Mouse (Mus musculus): ENCODE data around the gene 4931406C07Rik. TPM values are rescaled to one million over a fixed set of nuclear protein-coding genes. Genes with fewer than 3 reads are reported as not detected.

The 4931406C07Rik gene
- polyA plus RNA-seq, 1 experiment from 2014 or later, result 8.7 TPM

DNA sequence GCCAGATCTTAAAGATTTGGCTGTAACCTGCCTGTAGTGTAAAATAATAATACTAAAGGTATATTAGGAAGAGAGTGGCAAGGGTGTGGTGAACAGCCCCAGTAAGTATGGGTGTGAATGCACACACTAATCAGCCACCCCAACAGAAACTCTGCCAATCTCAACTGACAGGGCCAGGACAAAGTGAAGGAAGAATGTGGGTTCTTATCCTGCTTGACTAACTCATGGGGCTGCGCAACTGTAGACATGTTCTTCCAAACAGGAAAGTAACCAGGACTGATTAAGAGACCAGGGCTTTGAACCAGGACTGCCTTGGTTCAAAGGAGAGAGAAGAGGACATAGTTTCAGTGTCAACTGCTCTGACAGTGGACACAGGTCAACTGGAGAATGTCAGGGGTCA lies 64.1 kb downstream of the 4931406C07Rik start:
- DNase-seq (ENCODE audit: low spot score) (no peak), ATAC-seq (no peak)
- Histone ChIP-seq H3K4me1 (ENCODE audit: insufficient read depth, low read depth, low read length) (peaks cover 7% of the 10 kb centered on the region; the same call in 1 of the 2 replicates), H3K27me3 (replicated peaks; ENCODE audit: insufficient read depth, low read length) (no peaks in the 10 kb centered on the region), H3K4me2 (replicated peaks; ENCODE audit: low read depth, low read length) (no peak overlapping the region), H3K36me3 (ENCODE audit: insufficient read depth, low read length) (no peaks in the 10 kb centered on the region), H3K9me3 (ENCODE audit: low read length) (no peaks in the 10 kb centered on the region), H3K27ac (ENCODE audit: low read length) (no peak overlapping the region), H3K4me3 (ENCODE audit: low read depth, low read length) (no peak overlapping the region), H3K9ac (replicated peaks; ENCODE audit: low read depth) (no peak overlapping the region)
- WGBS, result 92% methylated on average over 1 of the region's 1 CpGs
- TF ChIP-seq CTCF (IDR thresholded peaks at IDR 0.05) (no peak), EP300 (IDR thresholded peaks at IDR 0.05) (no peak)

DNA sequence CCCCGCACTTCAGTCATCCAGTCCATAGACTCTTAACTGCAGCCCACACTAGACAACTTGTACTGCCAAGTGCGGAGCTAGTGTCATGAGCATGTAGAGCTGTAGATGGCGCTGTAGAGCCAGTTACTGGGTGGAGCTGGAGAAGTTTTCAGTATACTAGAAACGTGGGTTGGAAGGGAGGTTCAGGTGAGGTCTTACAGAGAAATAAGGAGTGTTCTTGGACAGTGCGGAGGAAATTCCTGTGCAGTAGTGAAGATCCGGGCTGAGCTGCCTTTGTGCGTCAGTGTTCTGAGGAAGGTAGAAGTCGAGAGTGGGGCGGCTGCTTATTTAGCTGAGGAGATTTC lies 64.7 kb downstream of the 4931406C07Rik start:
- Histone ChIP-seq H3K36me3 (ENCODE audit: insufficient read depth, low read length) (no peaks in the 10 kb centered on the region), H3K27me3 (replicated peaks; ENCODE audit: insufficient read depth, low read length) (no peaks in the 10 kb centered on the region), H3K4me3 (ENCODE audit: low read depth, low read length) (no peak overlapping the region), H3K4me1 (ENCODE audit: insufficient read depth, low read depth, low read length) (peaks cover 7% of the 10 kb centered on the region; the same call in 1 of the 2 replicates), H3K27ac (ENCODE audit: low read length) (no peak overlapping the region), H3K9ac (replicated peaks; ENCODE audit: low read depth) (no peak overlapping the region), H3K4me2 (replicated peaks; ENCODE audit: low read depth, low read length) (no peak overlapping the region), H3K9me3 (ENCODE audit: low read length) (no peaks in the 10 kb centered on the region)
- DNase-seq (ENCODE audit: low spot score), result peak; percentile 81
- TF ChIP-seq CTCF (IDR thresholded peaks at IDR 0.05) (peak; percentile 80), EP300 (IDR thresholded peaks at IDR 0.05) (no peak)
- WGBS, result 36% methylated on average over 9 of the region's 9 CpGs
- ATAC-seq, result peak; percentile 71

DNA sequence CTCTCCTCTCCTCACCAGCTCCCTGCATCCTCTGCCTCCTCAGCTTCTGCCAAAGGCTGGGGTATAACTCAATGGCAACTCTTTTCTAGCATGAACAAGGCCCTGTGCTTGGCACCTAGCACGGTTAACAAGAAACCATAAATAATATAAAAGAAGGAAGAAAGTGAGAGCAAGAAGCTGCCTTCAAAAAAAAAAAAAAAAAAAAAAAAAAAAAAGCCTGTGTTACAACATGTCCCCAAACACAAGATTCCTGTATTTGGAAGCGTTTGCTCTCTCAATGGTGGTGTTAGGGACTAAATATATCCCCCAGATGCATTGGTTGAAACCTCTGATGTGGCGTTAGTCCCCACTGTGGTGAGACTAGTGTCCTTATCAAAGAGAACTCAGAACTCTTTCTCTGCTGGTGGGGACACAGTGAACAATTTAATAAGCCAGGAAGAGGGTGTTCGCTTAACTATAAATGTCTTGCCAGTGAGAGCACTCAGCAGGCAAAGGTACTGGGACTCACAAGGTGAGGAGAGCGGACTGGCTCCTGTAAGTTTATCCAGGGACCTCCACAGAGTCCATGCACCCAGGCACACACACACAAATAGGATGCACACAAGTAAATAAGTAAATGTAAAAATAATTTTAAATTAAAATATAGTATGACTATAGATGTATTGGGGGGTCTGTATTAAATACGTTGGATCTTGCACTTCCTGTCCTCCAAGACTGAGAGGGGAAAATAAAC lies 65.2 kb downstream of the 4931406C07Rik start:
- TF ChIP-seq CTCF (IDR thresholded peaks at IDR 0.05) (no peak), EP300 (IDR thresholded peaks at IDR 0.05) (no peak)
- no peak overlapping the region for H3K4me3 ChIP-seq (ENCODE audit: low read depth, low read length)
- H3K27ac ChIP-seq (ENCODE audit: low read length), result no peak overlapping the region
- no peaks in the 10 kb centered on the region for H3K36me3 ChIP-seq (ENCODE audit: insufficient read depth, low read length)
- DNase-seq (ENCODE audit: low spot score) (no peak), ATAC-seq (no peak)
- H3K9me3 ChIP-seq (ENCODE audit: low read length), result no peaks in the 10 kb centered on the region
- H3K4me2 ChIP-seq (replicated peaks; ENCODE audit: low read depth, low read length), result no peak overlapping the region
- peaks cover 7% of the 10 kb centered on the region; the same call in 1 of the 2 replicates for H3K4me1 ChIP-seq (ENCODE audit: insufficient read depth, low read depth, low read length)
- H3K27me3 ChIP-seq (replicated peaks; ENCODE audit: insufficient read depth, low read length), result no peaks in the 10 kb centered on the region
- no peak overlapping the region for H3K9ac ChIP-seq (replicated peaks; ENCODE audit: low read depth)
- 70% methylated on average over 6 of the region's 6 CpGs for whole genome bisulfite sequencing

DNA sequence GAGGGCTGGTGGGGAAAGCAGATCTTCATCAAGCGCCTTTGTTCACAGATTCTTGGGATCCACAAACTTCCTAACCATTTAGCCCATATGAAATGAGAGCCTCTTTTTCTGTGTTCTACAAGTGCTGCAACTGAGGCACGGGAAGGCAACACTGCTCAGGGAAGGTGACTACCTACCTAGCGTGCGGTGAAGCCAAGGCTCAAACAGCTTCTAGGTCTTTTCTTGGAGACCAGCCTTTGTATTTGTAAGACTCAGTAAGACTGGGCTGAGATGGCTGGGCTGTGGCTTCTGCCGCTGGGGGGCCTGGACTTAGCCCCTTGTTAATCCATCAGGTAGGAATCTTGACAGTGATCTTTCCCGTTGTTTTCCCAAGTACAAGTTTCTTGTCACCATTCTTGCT lies 66.2 kb downstream of the 4931406C07Rik start:
- Histone ChIP-seq H3K4me2 (replicated peaks; ENCODE audit: low read depth, low read length) (no peak overlapping the region), H3K36me3 (ENCODE audit: insufficient read depth, low read length) (no peaks in the 10 kb centered on the region), H3K27ac (ENCODE audit: low read length) (no peak overlapping the region), H3K9me3 (ENCODE audit: low read length) (no peaks in the 10 kb centered on the region), H3K4me3 (ENCODE audit: low read depth, low read length) (no peak overlapping the region), H3K9ac (replicated peaks; ENCODE audit: low read depth) (no peak overlapping the region), H3K27me3 (replicated peaks; ENCODE audit: insufficient read depth, low read length) (no peaks in the 10 kb centered on the region), H3K4me1 (ENCODE audit: insufficient read depth, low read depth, low read length) (peaks cover 7% of the 10 kb centered on the region; the same call in 1 of the 2 replicates)
- DNase-seq (ENCODE audit: low spot score) (no peak), ATAC-seq (no peak)
- no peak for TF ChIP-seq CTCF (IDR thresholded peaks at IDR 0.05)
- WGBS, result 87% methylated on average over 6 of the region's 6 CpGs

DNA sequence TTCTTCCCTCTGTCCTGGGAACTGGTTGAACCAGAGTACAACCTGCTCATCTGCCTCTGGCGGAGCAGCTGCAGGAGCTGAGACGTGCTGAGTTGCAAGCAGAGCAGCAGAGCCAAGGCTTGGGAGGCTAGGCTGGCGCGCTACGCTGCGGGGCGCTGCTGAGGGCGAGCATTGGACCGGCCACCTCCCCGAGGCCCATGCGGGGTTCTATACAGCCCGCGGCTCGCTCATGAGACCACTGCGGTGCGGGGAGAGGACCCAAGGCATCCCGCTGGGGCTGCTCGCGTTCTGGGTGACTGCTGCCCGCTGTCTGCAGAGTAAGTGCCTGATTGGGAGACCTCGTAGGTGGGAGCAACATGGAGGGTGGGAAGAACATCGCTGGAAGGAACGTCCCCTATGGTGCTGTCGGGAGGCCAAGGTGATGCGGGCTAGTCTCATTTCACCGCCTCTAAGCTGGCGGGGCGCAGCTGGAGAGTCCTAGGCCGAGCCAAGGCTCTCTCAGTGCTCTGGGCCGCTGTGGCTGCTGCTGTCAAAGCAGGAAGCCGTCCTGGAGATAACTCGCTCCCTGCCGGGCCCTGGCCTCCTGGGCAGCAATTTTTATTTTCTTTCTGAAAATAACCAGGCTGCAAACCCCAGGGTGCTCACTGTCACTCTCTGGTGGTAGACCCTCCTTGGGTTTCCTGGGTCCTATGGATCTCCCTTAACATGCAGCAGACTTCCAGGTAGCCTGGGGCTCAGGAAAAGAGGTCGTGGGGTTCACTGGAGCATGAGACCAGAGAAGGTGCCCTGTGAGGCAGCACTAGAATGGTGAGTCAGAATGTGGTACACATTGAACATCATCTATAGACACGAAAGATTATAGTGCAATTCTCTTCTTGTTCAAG lies 67.0 kb downstream of the 4931406C07Rik start, which contains the start of gene Vstm5:
Gene Vstm5 (plus strand): TSS at position 4 of the 884 bp plus-strand sequence.
- peak; percentile 41 for DNase-seq (ENCODE audit: low spot score)
- H3K4me3 ChIP-seq (ENCODE audit: low read depth, low read length), result peak within 1 kb of the TSS; percentile 33
- WGBS, result 8% methylated on average over 35 of the region's 35 CpGs
- no peaks in the 10 kb centered on the region for H3K9me3 ChIP-seq (ENCODE audit: low read length)
- H3K27me3 ChIP-seq (replicated peaks; ENCODE audit: insufficient read depth, low read length), result no peaks in the 10 kb centered on the region
- H3K9ac ChIP-seq (replicated peaks; ENCODE audit: low read depth), result peak within 1 kb of the TSS; percentile 40
- peaks cover 7% of the 10 kb centered on the region; the same call in 1 of the 2 replicates for H3K4me1 ChIP-seq (ENCODE audit: insufficient read depth, low read depth, low read length)
- peak within 1 kb of the TSS; percentile 57; the same call in 1 of the 2 replicates for H3K27ac ChIP-seq (ENCODE audit: low read length)
- TF ChIP-seq EP300 (IDR thresholded peaks at IDR 0.05) (no peak), CTCF (IDR thresholded peaks at IDR 0.05) (peak; percentile 54)
- no peaks in the 10 kb centered on the region for H3K36me3 ChIP-seq (ENCODE audit: insufficient read depth, low read length)
- H3K4me2 ChIP-seq (replicated peaks; ENCODE audit: low read depth, low read length), result peak within 1 kb of the TSS; percentile 69
- ATAC-seq, result 0 out of 2 replicates have a peak, but pooled peaks have one; percentile 25
